Mouse (Mus musculus) midbrain, embryonic 10.5 days (tissue): ENCODE measurements around the gene Fntb. TPM values are rescaled to one million over a fixed set of nuclear protein-coding genes. Genes with fewer than 3 reads are reported as not detected.

Experiments used
- DNase-seq: peaks from one replicate; pipeline ENCODE4 v3.0.0-alpha.2; 2017; ENCODE audit warnings: low spot score
- H3K27ac ChIP-seq: fragments of 300-500 bp; sonication (generic); replicated peaks from 2 replicates; pipeline ENCODE4 v1.5.1; 2016; ENCODE audit warnings: mild to moderate bottlenecking
- H3K27me3 ChIP-seq: fragments of 300-500 bp; sonication (generic); 2 replicates; pipeline ENCODE4 v1.6.1; 2016; ENCODE audit warnings: low read depth, mild to moderate bottlenecking; ENCODE audit not compliant: poor library complexity, severe bottlenecking
- H3K36me3 ChIP-seq: fragments of 300-500 bp; sonication (generic); 2 replicates; pipeline ENCODE4 v1.6.1; 2016; ENCODE audit warnings: mild to moderate bottlenecking, moderate library complexity
- H3K4me1 ChIP-seq: fragments of 300-500 bp; sonication (generic); 2 replicates; pipeline ENCODE4 v1.6.1; 2016
- H3K4me3 ChIP-seq: fragments of 300-500 bp; sonication (generic); 2 replicates; pipeline ENCODE4 v1.5.1; 2016; ENCODE audit warnings: mild to moderate bottlenecking, moderate library complexity
- H3K9me3 ChIP-seq: fragments of 300-500 bp; sonication (generic); replicated peaks from 2 replicates; pipeline ENCODE4 v1.6.1; 2016; ENCODE audit warnings: mild to moderate bottlenecking
- WGBS: fragments of 180-500 bp; shearing (Covaris S2); methylation state at CpG from one replicate; pipeline ENCODE4 v1.1.7; 2016; 5-methylcytosine and 5-hydroxymethylcytosine counted together
- polyA plus RNA-seq: library from polyadenylated mRNA; unstranded; fragments of >200 nt; fragmentation: Nextera tagmentation; extraction: Ambion mirVana; gene quantifications from 2 replicates; pipeline ENCODE4 v1.2.1, GENCODE M21; 2016

Gene Fntb
- 49.4 and 49.9 TPM in 2 replicates for polyA plus RNA-seq

DNA sequence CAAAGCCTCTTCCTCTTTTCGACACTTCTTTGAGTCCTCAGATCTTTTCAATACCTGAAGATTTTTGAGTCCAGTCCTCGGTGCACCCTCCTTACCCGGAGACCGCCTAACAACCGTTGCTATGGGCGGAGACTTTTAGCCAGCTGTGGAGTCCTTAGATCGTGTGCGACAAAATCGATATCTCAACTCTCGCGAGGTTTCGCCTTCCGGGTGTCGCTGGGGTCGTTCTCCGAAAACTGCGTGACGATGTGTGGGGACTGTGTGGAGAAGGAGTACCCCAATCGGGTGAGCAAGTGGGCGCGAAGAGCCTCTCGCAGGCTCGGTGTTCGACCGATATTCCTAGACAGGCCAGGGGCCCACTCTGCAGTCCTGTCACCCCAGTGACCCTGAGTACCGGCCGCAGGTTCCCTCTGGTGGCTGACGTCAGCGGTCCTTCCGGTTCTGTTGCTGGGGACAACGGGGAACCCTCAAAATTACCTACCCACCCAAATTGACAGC is at the start of gene Fntb, which contains the start of gene Churc1:
Gene Fntb, plus strand, starts transcription at position 236 of the 498 bp plus-strand sequence.
Gene Churc1, plus strand, starts transcription at position 185 of the 498 bp plus-strand sequence.
- Histone ChIP-seq H3K36me3 (no peaks in the 10 kb centered on the region), H3K9me3 (no peaks in the 10 kb centered on the region), H3K4me3 (peak within 1 kb of the TSS; percentile 80), H3K27me3 (no peaks in the 10 kb centered on the region), H3K27ac (peak within 1 kb of the TSS; percentile 95), H3K4me1 (peaks cover 14% of the 10 kb centered on the region)
- peak; percentile 93 for DNase-seq
- under 1% methylated on average over 31 of the region's 31 CpGs for WGBS

DNA sequence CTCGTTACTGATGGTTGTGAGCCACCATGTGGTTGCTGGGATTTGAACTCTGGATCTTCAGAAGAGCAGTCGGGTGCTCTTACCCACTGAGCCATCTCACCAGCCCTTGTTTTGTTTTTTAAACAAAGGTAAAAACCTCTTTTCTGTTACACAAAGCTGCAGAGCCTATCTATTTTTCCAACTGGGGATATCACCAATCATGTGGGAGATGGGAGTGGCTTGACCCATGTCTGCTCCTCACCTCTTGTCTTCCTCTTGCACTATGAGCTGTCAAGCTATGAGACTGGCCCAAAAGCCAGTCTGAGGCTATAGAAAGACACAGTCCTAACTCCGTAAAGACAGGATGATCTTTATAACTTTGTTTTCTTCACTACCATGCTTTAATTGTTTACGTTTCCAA is 47.0 kb upstream of the Fntb start:
- no peak overlapping the region for H3K27ac ChIP-seq
- no peak for DNase-seq
- H3K9me3 ChIP-seq, result no peaks in the 10 kb centered on the region
- no peaks in the 10 kb centered on the region for H3K4me1 ChIP-seq
- no peak overlapping the region for H3K4me3 ChIP-seq
- 80% methylated on average over 4 of the region's 4 CpGs for WGBS
- no peaks in the 10 kb centered on the region for H3K36me3 ChIP-seq
- H3K27me3 ChIP-seq, result peaks cover 9% of the 10 kb centered on the region

DNA sequence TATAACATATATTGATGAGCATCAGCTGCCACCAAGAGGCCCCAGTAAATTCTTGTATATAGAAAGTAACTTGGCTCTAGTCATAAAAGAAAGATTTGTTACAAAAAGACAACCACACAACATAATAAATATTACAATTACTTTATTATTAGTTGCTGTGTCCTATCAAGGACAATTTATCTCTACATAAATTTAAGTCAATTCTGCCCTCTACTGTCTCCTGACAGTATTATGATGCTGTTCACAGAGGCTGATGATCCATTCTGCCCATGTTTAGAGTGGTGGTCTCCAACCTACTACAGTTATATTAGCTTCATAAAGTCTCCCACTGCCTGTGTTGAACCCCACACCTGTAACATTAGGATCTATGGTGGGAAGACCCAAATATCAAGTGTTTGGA is 44.8 kb upstream of the Fntb start:
- H3K27me3 ChIP-seq, result no peaks in the 10 kb centered on the region
- H3K36me3 ChIP-seq, result no peaks in the 10 kb centered on the region
- no peak overlapping the region for H3K27ac ChIP-seq
- H3K4me3 ChIP-seq, result no peak overlapping the region
- H3K4me1 ChIP-seq, result no peaks in the 10 kb centered on the region
- DNase-seq, result no peak
- H3K9me3 ChIP-seq, result no peaks in the 10 kb centered on the region; the same call in 1 of the 2 replicates

DNA sequence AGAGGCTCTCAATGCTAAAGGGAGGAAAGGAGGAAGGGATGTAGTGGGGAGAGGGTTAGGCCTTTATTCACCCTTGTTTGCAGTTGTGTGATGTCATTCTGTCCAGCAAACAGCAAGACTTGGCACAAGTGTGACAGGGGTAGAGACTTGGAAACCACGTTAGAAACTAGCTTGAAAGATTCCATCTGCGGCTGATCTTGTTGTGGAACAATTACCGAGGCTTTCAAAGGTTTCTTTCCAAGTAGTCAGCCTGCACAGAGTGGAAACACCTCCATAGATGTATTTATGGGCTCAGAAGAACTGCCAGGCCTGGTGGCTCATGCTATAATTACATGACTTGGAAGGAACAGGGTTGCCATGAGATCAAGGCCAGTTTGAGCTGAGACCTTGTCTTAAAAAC is 43.4 kb upstream of the Fntb start:
- Histone ChIP-seq H3K36me3 (no peaks in the 10 kb centered on the region), H3K27ac (no peak overlapping the region), H3K4me1 (no peaks in the 10 kb centered on the region), H3K4me3 (no peak overlapping the region), H3K27me3 (no peaks in the 10 kb centered on the region), H3K9me3 (no peaks in the 10 kb centered on the region; the same call in 1 of the 2 replicates)
- 85% methylated on average over 3 of the region's 3 CpGs for whole genome bisulfite sequencing
- no peak for DNase-seq

DNA sequence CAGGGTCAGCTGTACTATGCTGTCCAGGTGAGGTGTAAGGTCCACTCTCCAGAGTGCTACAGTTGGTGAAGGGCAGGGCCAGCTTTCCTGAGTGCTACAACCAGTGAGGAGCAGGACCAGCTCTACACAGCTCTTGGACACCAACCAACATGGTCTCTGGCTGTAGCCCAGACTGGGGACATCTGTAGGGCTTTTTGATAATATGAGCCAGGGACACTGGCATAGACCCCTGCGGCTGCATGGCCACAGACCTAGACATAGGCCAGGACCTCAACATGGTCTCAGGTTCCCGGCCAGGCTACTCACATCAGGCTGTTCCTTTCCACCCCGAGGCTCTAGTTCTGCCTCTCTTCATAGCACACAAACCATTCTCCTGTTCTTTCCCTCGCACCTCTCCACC is 37.4 kb upstream of the Fntb start:
- no peaks in the 10 kb centered on the region for H3K4me1 ChIP-seq
- H3K27me3 ChIP-seq, result no peaks in the 10 kb centered on the region
- H3K36me3 ChIP-seq, result no peaks in the 10 kb centered on the region
- no peak overlapping the region for H3K27ac ChIP-seq
- H3K4me3 ChIP-seq, result no peak overlapping the region
- H3K9me3 ChIP-seq, result peaks cover 9% of the 10 kb centered on the region; the same call in 1 of the 2 replicates
- DNase-seq, result no peak
- 88% methylated on average over 4 of the region's 4 CpGs for WGBS

DNA sequence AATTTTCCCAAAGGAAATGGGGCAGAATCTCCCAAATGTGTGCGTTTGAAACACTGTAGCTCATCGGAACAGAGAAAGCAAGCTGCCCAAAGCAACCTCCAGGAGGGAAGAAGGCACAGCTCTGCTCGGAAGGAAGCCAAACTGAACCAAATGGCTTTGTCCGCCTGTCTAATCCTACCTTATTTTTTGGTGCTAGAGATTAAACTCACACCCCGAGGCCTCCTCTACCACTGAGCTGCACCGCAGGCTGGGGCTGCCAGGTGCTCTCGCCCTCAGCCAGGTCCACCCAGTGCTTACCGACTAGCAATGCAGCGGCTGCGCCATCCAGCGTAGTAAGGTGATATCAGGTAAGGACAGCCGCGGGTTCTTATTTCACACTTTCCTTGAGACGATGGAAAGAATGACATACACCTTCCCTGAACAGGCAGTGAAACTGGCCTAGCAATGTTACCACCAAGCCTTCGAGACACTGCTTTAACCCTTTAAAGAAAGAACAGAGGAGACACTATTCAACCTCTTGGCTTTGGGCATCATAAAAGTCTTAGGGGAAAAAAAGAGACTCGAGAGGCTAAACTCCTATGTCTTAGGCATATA is 14.4 kb upstream of the Fntb start:
- H3K27ac ChIP-seq, result no peak overlapping the region
- no peaks in the 10 kb centered on the region for H3K4me1 ChIP-seq
- DNase-seq, result no peak
- H3K27me3 ChIP-seq, result no peaks in the 10 kb centered on the region
- H3K9me3 ChIP-seq, result no peaks in the 10 kb centered on the region
- no peak overlapping the region for H3K4me3 ChIP-seq
- no peaks in the 10 kb centered on the region for H3K36me3 ChIP-seq
- 82% methylated on average over 16 of the region's 16 CpGs for WGBS

DNA sequence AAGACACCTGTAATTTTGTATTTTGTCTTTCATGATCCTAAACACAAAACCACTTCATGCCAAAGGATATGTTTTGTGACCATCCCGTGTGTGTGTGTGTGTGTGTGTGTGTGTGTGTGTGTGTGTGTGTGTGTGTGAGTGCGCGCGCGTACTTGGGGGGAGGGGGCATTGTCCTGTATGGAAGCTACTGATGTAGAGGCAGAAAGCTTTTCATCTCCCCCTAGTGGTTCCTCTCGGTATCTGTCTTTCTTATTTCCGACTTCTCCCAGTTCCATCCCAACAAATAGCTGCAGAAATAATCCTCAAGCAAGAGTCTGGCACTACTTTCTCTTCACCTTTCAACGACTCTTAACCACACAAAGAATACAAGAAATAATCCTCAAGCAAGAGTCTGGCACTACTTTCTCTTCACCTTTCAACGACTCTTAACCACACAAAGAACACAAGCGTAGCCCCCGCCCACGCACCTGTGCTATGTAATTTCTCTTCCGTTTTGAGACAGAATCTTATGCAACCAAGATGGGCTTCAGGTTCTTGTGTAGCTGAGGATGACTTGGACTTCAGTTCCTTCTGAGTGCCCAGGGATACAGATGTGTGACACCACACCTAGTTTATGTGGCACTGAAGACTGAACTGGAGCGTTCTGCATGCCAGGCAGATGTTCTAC is 12.6 kb upstream of the Fntb start:
- Histone ChIP-seq H3K27me3 (no peaks in the 10 kb centered on the region), H3K4me3 (no peak overlapping the region), H3K4me1 (no peaks in the 10 kb centered on the region), H3K27ac (no peak overlapping the region), H3K9me3 (no peaks in the 10 kb centered on the region), H3K36me3 (no peaks in the 10 kb centered on the region)
- peak; percentile 50 for DNase-seq
- 48% methylated on average over 14 of the region's 14 CpGs for WGBS

DNA sequence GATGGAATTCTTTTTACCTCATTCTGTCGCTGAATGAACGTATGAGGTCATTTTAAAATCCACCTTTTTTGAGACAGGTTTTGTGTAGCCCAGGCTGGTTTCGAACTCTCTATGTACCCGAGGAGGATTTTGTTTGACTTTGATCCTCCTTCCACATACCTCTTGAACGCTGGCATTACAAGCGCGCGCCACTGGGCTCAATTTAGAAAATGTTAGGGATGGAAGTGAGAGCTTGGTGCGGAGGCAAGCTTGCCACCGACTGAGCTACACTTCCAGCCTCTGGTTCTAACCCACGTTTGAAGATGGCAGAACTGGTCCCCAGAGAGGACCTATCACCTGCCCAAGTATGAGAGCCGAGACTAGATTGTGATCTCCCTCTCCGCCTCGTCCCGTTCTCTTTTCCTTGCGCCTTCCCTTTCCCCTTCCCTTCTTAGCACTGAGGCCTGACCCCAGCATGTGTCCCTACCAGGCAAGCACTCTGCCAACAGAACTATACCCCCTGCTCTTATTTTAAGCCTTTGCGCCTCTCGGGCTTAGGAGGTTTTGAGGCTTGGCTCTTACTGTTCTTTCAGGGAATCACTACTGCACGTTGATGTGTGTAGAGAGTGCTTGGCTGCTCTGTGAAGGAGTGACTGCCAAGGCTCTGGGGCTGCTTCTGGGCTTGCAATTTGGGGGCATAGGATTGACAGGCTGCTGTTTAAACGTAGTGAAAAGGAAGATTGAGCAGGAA is 677 bp downstream of the Fntb start:
- Histone ChIP-seq H3K27me3 (no peaks in the 10 kb centered on the region), H3K36me3 (no peaks in the 10 kb centered on the region), H3K4me3 (peak overlapping the region; percentile 80), H3K27ac (peak overlapping the region; percentile 95), H3K4me1 (peaks cover 14% of the 10 kb centered on the region), H3K9me3 (no peaks in the 10 kb centered on the region)
- no peak for DNase-seq
- WGBS, result 35% methylated on average over 20 of the region's 20 CpGs

DNA sequence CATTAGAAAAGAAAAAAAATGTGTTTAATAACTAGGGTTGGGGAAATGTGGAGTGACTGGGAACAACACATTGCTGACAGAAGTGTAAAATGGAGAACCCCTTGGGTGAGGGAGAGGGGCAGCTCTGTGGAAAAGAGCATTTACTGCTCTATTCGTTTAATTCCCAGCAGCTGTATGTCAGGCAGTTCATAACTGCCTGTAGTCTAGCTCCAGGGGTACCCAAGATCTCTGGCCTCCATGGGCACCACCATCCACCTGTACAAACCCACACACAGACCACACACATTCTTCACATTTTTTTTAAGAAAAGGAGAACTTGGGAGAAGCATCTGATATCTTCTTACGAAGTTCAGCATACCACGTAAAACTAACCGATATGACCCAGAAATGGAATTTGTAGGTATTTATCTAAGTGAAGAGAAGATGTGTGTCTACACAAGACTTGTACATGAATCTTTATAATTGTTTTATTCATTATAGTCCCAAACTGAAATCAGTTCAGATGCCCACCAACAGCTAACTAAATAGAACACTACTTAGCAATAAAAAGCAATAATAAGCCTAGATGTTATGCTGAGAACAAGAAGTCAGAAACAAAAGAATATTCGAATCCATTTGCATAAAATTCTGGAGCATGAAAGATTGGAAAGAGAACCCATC is 5.6 kb downstream of the Fntb start:
- Histone ChIP-seq H3K27ac (no peak overlapping the region), H3K27me3 (no peaks in the 10 kb centered on the region), H3K4me3 (no peak overlapping the region), H3K9me3 (no peaks in the 10 kb centered on the region), H3K36me3 (no peaks in the 10 kb centered on the region), H3K4me1 (peaks cover 6% of the 10 kb centered on the region)
- DNase-seq, result no peak
- WGBS, result 88% methylated on average over 5 of the region's 5 CpGs

DNA sequence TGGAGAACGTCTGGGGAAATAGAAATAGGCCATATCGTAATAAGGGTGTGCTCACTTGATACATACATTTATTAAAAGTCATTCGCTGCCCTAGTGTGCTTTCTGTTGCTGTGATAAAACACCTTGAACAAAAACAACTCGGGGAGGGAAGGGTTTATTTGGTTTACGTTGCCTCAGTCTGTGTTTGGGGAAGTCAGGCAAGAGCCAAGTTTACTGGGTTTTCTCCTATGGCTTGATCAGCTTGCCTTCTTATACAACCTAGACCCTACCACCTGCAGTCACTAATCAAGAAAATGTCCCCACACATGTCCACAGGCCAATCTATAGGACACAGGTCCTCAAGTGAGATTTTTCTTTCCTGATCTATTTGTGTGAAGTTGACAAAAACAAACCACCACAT is 6.2 kb downstream of the Fntb start:
- WGBS, result 95% methylated on average over 5 of the region's 5 CpGs
- Histone ChIP-seq H3K36me3 (no peaks in the 10 kb centered on the region), H3K4me3 (no peak overlapping the region), H3K9me3 (no peaks in the 10 kb centered on the region), H3K4me1 (peaks cover under 1% of the 10 kb centered on the region; the same call in 1 of the 2 replicates), H3K27ac (no peak overlapping the region), H3K27me3 (no peaks in the 10 kb centered on the region)
- DNase-seq, result no peak

DNA sequence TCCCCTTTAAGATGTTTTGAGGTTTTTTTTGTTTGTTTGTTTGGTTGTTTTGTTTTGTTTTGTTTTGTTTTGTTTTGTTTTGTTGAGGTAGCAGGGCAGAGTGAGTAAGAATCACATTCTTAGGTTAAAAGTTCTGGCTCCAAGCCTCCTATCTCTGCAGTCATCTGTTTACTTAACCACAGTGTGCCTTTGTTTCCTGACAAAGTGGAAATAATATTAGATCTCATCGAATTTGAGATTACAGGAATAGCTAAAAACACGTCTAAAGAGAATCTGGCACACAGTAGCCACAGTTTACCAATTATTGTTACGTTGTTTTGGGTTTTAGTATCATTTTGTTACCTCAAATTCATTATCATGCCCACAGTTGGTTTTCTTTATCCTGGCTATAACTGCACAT is 9.3 kb downstream of the Fntb start:
- Histone ChIP-seq H3K4me3 (no peak overlapping the region), H3K4me1 (no peaks in the 10 kb centered on the region), H3K9me3 (no peaks in the 10 kb centered on the region), H3K27me3 (no peaks in the 10 kb centered on the region), H3K36me3 (peaks cover 4% of the 10 kb centered on the region), H3K27ac (no peak overlapping the region)
- 86% methylated on average over 3 of the region's 3 CpGs for WGBS
- DNase-seq, result no peak

DNA sequence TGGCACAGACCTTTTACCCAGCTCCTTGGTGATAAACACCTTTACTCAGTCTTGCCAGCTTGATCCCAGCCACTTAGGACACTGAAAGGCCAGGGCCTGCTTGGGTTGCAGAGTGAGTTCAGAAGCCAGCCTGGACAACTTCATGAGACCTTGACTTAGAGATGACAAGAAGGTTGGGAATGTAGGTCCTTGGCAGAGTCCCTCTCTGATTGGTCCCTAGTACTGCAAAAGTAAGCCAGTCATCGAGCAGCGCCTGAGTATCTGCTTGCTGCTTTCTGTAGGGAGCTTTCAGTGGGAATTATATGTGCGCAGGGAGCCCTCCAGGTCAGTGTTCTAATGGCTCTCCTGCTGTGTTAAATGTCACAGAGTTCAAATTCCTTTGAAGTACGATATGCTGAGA is 9.7 kb downstream of the Fntb start:
- H3K36me3 ChIP-seq, result peaks cover 4% of the 10 kb centered on the region
- H3K27me3 ChIP-seq, result no peaks in the 10 kb centered on the region
- no peak overlapping the region for H3K4me3 ChIP-seq
- 62% methylated on average over 4 of the region's 4 CpGs for WGBS
- H3K27ac ChIP-seq, result no peak overlapping the region
- H3K4me1 ChIP-seq, result no peaks in the 10 kb centered on the region
- no peak for DNase-seq
- H3K9me3 ChIP-seq, result no peaks in the 10 kb centered on the region
